Mouse (Mus musculus): ENCODE results near the gene 1600002K03Rik. TPM values are rescaled to one million over a fixed set of nuclear protein-coding genes. Genes with fewer than 3 reads are reported as not detected.
A peak's percentile ranks its signal among the peaks of the same experiment; 100 is the strongest.

The 1600002K03Rik gene
- polyA plus RNA-seq, 1 experiment from 2014 or later = 12.2 TPM

DNA sequence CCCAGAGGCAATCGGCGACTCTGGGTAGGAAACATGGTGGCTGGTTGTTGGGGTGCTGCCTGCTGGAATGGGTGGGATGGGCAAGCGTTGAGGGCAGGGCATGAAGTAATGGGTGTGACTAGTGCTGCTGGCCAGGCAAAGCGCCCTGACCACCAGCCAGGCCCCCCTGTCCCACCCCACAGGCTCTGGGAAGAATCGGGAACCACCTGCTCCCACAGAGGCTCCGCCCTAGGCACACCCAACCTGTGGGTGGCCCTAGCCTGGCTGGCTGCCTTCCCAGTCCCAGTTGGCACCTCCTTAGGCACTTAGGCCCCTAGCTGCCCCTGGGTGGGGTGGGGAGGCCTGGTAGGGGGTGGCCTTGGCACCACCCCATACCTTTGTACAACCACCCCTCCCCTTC lies 26.8 kb upstream of the 1600002K03Rik start:
- Histone ChIP-seq H3K27ac (ENCODE audit: low read length) (peak overlapping the region; percentile 100), H3K27me3 (ENCODE audit: control insufficient read depth, insufficient read depth, low read depth, low read length) (no peaks in the 10 kb centered on the region), H3K9ac (ENCODE audit: low read length) (0 out of 2 replicates have a peak overlapping the region, but pooled peaks have one; percentile 8), H3K4me2 (ENCODE audit: low read depth, low read length) (no peak overlapping the region), H3K9me3 (ENCODE audit: control insufficient read depth, low read length) (no peaks in the 10 kb centered on the region), H3K36me3 (ENCODE audit: control insufficient read depth, insufficient read depth, low read length) (peaks cover 18% of the 10 kb centered on the region), H3K4me1 (replicated peaks; ENCODE audit: control insufficient read depth, insufficient read depth, low read length) (peaks cover 32% of the 10 kb centered on the region), H3K4me3 (ENCODE audit: low read length) (no peak overlapping the region)
- 75% methylated on average over 6 of the region's 6 CpGs for WGBS
- ATAC-seq (ENCODE audit: low read depth) = no peak

DNA sequence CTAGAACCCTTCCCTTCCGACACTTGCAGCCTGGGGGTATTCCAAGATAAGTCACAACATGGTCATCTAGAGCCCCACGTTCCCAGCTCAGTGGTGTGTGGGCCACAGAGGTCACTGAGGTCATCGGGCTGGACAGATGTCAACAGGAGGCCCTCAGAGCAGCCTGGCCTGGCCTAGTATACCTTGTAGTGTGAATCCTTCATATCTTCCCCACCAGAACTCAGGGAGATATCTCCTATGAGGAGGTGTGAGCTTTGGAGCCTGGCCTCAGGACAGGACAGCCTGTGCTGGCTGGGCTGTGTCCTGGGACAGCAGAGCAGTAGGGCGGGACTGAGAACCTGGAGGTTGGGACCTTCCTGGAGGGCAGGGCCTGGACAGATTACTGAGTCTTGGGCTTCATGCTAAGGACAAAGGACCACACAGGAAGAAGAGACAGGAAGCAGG lies 26.2 kb upstream of the 1600002K03Rik start:
- no peak overlapping the region for H3K4me3 ChIP-seq (ENCODE audit: low read length)
- peak overlapping the region; percentile 100 for H3K27ac ChIP-seq (ENCODE audit: low read length)
- H3K36me3 ChIP-seq (ENCODE audit: control insufficient read depth, insufficient read depth, low read length) = peaks cover 19% of the 10 kb centered on the region
- H3K9me3 ChIP-seq (ENCODE audit: control insufficient read depth, low read length) = no peaks in the 10 kb centered on the region
- WGBS = 62% methylated on average over 4 of the region's 4 CpGs
- H3K9ac ChIP-seq (ENCODE audit: low read length) = peak overlapping the region; percentile 42; the same call in 1 of the 2 replicates
- H3K4me1 ChIP-seq (replicated peaks; ENCODE audit: control insufficient read depth, insufficient read depth, low read length) = peaks cover 30% of the 10 kb centered on the region
- H3K27me3 ChIP-seq (ENCODE audit: control insufficient read depth, insufficient read depth, low read depth, low read length) = no peaks in the 10 kb centered on the region
- H3K4me2 ChIP-seq (ENCODE audit: low read depth, low read length) = no peak overlapping the region
- no peak for ATAC-seq (ENCODE audit: low read depth)

DNA sequence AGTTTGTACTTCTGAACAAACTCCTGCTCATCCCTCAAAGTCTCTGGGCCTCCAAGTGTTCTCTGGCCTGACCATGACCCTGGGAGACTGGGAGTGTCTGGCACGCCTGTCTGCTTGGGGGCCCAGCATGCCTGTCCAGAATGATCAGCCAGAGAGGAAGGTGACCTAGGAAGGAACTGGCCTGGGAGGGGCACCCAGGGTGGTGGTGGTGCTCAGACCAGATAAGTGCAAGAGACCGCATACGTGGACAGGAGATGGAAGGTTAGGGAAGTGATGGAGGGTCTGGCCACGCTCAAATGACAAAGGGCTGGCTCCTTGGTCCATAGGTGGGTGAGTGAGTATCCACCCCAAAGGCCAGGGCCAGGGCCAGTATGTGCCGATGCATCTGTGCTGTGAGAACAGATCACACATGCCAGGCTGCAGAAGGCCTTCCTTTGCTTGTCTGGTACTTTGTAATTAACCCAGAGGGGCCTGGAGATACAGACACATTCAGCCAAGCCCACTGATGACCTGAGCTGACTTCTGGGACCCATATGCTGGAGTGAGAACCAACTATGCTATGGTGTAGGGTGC lies 25.5 kb upstream of the 1600002K03Rik start:
- Histone ChIP-seq H3K9ac (ENCODE audit: low read length) (peak overlapping the region; percentile 92), H3K4me2 (ENCODE audit: low read depth, low read length) (peak overlapping the region; percentile 61), H3K4me1 (replicated peaks; ENCODE audit: control insufficient read depth, insufficient read depth, low read length) (peaks cover 36% of the 10 kb centered on the region), H3K27ac (ENCODE audit: low read length) (peak overlapping the region; percentile 100), H3K4me3 (ENCODE audit: low read length) (peak overlapping the region; percentile 88), H3K9me3 (ENCODE audit: control insufficient read depth, low read length) (no peaks in the 10 kb centered on the region), H3K36me3 (ENCODE audit: control insufficient read depth, insufficient read depth, low read length) (peaks cover 22% of the 10 kb centered on the region), H3K27me3 (ENCODE audit: control insufficient read depth, insufficient read depth, low read depth, low read length) (no peaks in the 10 kb centered on the region)
- no peak for ATAC-seq (ENCODE audit: low read depth)
- 65% methylated on average over 5 of the region's 5 CpGs for WGBS

DNA sequence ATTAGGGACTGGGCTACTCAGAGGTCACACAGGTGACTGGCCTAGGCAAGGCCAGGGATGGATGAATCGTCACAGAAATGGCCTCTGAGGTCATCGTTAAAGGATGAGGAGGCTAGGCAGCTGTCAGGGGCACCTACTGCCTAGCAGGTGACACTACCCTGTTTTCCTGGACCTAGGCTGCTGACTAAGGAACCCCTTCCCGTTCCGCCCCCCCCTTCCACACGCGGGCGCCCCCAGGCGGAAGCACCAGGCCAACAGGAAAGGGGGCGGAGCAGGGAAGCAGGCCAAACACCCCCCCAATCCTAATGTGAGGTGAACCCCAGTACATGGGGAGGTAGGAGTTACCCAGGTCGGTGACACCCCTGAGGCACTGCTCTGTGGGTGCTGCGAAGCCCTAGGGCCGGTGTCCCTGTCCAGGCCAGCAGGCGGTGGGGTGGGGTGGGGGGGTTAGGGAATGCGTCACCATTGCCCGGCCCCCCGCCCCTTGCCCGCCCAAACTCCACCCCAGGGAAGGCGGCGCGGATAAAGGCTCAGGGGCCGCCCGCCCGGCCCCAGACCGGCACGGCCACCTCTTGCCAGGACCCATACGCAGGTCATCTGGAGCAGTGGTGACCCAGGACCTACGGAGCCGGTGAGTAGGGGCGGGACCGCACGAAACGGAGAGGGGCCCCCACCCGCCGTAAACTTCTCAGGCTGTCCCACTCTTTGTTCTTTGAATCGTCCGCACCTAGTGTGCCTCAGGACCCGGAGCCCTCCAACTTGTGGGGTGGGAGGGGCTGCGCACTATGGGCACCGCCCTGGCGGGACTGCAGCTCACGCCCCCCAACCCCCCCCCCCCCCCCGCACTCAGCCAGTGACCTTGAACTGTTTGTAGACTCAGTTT lies 24.8 kb upstream of the 1600002K03Rik start, which contains the start of gene Midn:
Gene Midn (plus strand): TSS at position 554 of the 883 bp plus-strand sequence.
- peak within 1 kb of the TSS; percentile 92 for H3K9ac ChIP-seq (ENCODE audit: low read length)
- peak within 1 kb of the TSS; percentile 100 for H3K27ac ChIP-seq (ENCODE audit: low read length)
- peak; percentile 52 for ATAC-seq (ENCODE audit: low read depth)
- under 1% methylated on average over 28 of the region's 42 CpGs for WGBS
- H3K4me1 ChIP-seq (replicated peaks; ENCODE audit: control insufficient read depth, insufficient read depth, low read length) = peaks cover 39% of the 10 kb centered on the region
- peak within 1 kb of the TSS; percentile 61 for H3K4me2 ChIP-seq (ENCODE audit: low read depth, low read length)
- no peaks in the 10 kb centered on the region for H3K27me3 ChIP-seq (ENCODE audit: control insufficient read depth, insufficient read depth, low read depth, low read length)
- H3K36me3 ChIP-seq (ENCODE audit: control insufficient read depth, insufficient read depth, low read length) = peaks cover 24% of the 10 kb centered on the region
- peak within 1 kb of the TSS; percentile 88 for H3K4me3 ChIP-seq (ENCODE audit: low read length)
- no peaks in the 10 kb centered on the region for H3K9me3 ChIP-seq (ENCODE audit: control insufficient read depth, low read length)

DNA sequence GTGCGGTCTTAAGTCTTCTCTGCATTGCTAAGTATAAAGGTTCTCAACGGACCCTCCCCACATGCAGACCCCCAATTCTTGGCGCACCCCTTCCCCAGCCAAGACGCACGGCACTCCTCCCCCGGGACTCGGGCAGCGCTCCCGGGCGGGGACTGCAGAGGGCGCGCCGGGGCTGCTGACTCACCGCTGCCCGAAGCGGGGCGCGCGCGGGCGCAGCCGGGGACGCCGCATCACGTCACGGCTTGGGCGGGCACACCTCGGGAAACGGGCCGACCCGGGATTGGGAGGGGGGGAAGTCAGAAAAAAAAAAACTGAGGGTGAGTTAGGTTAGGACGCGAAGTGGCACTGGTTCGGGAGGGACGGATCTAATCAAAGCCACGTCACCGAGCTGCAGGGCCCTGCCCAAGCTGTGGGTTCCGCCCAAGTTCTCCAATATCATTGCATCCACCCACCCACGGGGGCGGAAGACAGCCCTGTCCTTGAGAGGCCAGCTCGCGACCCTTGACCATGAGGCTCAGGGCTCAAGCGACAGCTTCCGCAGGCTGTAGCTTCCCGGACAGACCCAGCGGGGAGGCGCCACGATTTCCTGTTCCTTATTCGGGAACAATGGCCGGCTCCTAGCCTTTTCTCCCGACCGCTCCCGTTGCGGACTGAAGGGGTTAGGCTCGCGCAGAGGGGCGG lies 24.0 kb upstream of the 1600002K03Rik start:
- Histone ChIP-seq H3K9ac (ENCODE audit: low read length) (peak overlapping the region; percentile 92), H3K4me2 (ENCODE audit: low read depth, low read length) (peak overlapping the region; percentile 61), H3K36me3 (ENCODE audit: control insufficient read depth, insufficient read depth, low read length) (peaks cover 29% of the 10 kb centered on the region), H3K27ac (ENCODE audit: low read length) (peak overlapping the region; percentile 100), H3K4me3 (ENCODE audit: low read length) (peak overlapping the region; percentile 88), H3K9me3 (ENCODE audit: control insufficient read depth, low read length) (no peaks in the 10 kb centered on the region), H3K4me1 (replicated peaks; ENCODE audit: control insufficient read depth, insufficient read depth, low read length) (peaks cover 46% of the 10 kb centered on the region), H3K27me3 (ENCODE audit: control insufficient read depth, insufficient read depth, low read depth, low read length) (no peaks in the 10 kb centered on the region)
- WGBS = under 1% methylated on average over 56 of the region's 57 CpGs
- ATAC-seq (ENCODE audit: low read depth) = peak; percentile 56

DNA sequence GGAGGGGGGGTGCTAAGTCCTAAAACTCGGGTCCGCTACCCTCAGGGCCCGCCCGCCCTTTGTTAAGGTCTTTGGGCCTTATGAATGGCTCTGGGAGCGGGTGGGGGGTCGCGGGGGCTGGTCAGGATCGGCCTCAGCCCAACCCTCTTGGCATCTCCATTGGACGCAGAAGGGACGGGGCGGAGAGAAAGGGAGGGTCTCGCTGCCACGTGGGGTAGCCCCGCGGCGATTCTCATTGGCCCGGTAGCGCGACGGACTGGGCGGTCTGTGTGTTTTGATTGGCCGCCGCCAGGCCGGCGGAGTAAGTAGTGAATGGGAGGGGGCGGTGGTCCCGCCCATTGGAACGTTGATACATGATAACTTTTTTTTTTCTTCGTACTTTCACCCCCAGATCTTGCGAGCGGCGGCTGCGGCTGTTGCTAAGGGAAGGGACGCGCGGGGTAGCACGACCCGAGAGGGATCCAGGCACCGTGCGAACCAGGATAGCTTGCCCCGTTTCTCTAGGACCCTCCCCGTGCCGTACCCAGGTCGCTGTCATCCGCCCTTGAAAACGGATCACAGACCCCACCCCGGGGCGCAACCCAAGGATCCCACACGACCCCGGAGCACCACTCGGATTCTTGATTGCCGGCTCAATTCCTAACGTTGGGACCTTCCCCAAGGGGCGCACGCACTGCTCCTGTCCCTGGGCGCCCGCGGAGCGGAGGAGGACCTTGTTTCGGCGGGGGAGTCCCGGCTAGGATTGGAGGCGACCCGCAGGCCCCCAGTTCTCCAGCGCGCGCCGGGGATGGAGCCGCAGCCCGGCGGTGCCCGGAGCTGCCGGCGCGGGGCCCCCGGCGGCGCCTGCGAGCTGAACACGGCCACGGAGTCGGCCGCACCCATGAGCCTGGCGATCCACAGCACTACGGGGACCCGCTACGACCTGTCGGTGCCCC lies 23.2 kb upstream of the 1600002K03Rik start:
- no peaks in the 10 kb centered on the region for H3K27me3 ChIP-seq (ENCODE audit: control insufficient read depth, insufficient read depth, low read depth, low read length)
- H3K9me3 ChIP-seq (ENCODE audit: control insufficient read depth, low read length) = no peaks in the 10 kb centered on the region
- H3K36me3 ChIP-seq (ENCODE audit: control insufficient read depth, insufficient read depth, low read length) = peaks cover 30% of the 10 kb centered on the region
- peak; percentile 82 for ATAC-seq (ENCODE audit: low read depth)
- H3K9ac ChIP-seq (ENCODE audit: low read length) = peak overlapping the region; percentile 98
- H3K4me2 ChIP-seq (ENCODE audit: low read depth, low read length) = peak overlapping the region; percentile 96
- H3K27ac ChIP-seq (ENCODE audit: low read length) = peak overlapping the region; percentile 100
- under 1% methylated on average over 88 of the region's 88 CpGs for WGBS
- peak overlapping the region; percentile 88 for H3K4me3 ChIP-seq (ENCODE audit: low read length)
- H3K4me1 ChIP-seq (replicated peaks; ENCODE audit: control insufficient read depth, insufficient read depth, low read length) = peaks cover 54% of the 10 kb centered on the region

DNA sequence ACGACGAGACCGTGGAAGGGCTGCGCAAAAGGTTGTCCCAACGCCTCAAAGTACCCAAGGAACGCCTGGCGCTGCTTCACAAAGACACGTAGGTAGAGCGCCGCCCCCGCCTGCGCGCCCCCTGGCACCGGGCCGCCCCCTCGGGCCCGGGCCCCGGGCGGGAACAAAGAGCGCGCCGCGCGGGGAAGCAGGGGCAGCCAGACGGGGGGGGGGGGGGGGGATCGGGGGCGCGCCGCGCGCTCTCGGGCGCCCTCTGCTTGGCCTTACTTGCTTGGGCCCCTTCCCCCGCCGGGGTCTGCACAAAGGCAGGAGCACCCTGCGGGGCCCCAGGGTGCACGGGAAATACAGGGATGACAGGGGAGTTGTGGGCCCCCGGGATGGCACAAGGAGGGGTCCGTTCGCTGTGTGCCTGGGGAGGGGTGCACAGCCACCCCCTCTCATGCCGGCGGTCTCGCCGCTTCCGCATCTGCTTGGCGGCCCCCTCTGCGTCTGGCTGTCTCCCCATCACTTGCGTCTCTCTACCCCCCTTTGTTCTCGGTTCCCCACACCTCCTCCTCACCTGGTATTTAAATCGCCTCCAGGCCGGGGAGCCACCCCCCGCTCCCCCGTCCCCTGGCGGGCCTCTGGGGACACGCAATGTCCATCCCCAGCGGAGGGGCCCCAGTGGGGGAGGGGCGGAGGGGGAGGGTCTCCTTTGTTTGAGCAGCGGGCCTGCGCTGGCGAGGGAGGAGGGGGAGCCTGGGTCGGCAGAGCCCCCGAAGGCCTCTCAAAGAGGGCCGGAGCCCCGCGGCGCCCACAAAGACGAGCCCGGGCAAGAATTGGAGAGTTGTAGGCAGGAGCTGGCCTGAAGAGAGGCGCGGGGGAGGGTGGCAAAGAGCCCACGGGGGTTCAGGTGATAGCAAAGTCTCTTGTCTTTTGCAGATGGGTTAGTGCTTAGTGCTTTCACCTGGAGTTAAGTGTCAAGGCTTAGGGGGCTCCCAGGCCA lies 22.2 kb upstream of the 1600002K03Rik start:
- ATAC-seq (ENCODE audit: low read depth) = no peak
- Histone ChIP-seq H3K9me3 (ENCODE audit: control insufficient read depth, low read length) (no peaks in the 10 kb centered on the region), H3K9ac (ENCODE audit: low read length) (peak overlapping the region; percentile 98), H3K27ac (ENCODE audit: low read length) (peak overlapping the region; percentile 97), H3K4me2 (ENCODE audit: low read depth, low read length) (peak overlapping the region; percentile 96), H3K4me1 (replicated peaks; ENCODE audit: control insufficient read depth, insufficient read depth, low read length) (peaks cover 63% of the 10 kb centered on the region), H3K36me3 (ENCODE audit: control insufficient read depth, insufficient read depth, low read length) (peaks cover 30% of the 10 kb centered on the region), H3K4me3 (ENCODE audit: low read length) (peak overlapping the region; percentile 88), H3K27me3 (ENCODE audit: control insufficient read depth, insufficient read depth, low read depth, low read length) (no peaks in the 10 kb centered on the region)
- under 1% methylated on average over 44 of the region's 71 CpGs for WGBS
